Mouse (Mus musculus) embryonic fibroblast, embryonic 13.5 days (primary cell): ENCODE measurements at regions not wholly inside any gene's neighbourhood (a gene's known extent, or its start where the extent isn't known, plus 50 kb on each side); places are given as distances from the start of the nearest gene placed in this dataset.

ENCODE experiments used
- CTCF ChIP-seq: IDR thresholded peaks from 2 replicates; pipeline ENCODE4 v1.5.1; 2011; ENCODE audit warnings: mild to moderate bottlenecking, control low read depth, low read length, moderate library complexity, borderline replicate concordance; ENCODE audit not compliant: insufficient read depth
- POLR2A ChIP-seq: IDR thresholded peaks from 2 replicates; pipeline ENCODE4 v1.6.1; 2011; ENCODE audit warnings: low read depth, mild to moderate bottlenecking, control low read depth, low read length, moderate library complexity

DNA sequence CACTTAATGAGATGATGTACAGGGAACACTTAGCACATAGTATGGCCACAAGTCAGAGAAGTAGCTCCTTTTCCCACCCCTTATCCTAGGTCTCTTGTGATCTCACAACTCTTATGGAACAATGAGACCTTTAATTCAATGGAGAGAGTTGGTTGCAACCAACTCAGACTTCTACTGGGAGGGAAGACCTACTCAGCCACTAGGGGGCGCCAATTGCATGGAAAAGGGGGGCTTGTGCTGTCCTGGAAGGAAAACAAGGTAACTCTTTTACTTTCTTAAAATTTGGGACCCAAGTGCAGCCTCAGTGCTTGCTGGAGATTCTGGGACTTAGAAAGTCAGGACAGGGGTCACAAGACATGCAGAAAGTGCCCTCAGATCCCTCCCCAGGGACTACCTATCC lies 60.7 kb upstream of the Kcnj15 start:
- TF ChIP-seq CTCF (peak; percentile 67; the same call in 1 of the 2 replicates), POLR2A (no peak)
